ENCODE assay signal across 8 mouse cellular contexts in genomic region chr10:63024580-63024910, GRCm38 (mm10). TPM values are rescaled to one million over a fixed set of nuclear protein-coding genes. Genes with fewer than 3 reads are reported as not detected.
DNase-seq lines count a peak whose midpoint lies in the region; ATAC-seq and TF ChIP-seq lines count a peak whose summit lies in the region.

No protein-coding gene starts in this region.

- peak overlapping the region; percentile 63 for H3K4me2 ChIP-seq in embryonic facial prominence, embryonic 15.5 days (replicated peaks)
- peak overlapping the region; percentile 84 for H3K4me2 ChIP-seq in heart, embryonic 16.5 days (ENCODE audit: low read depth, low read length)

- H3K9me3 ChIP-seq in ES-E14 (ENCODE audit: control insufficient read depth, insufficient read depth, low read depth, low read length) = no peaks in the 10 kb centered on the region
- H3K9me3 ChIP-seq in embryonic facial prominence, embryonic 15.5 days (replicated peaks) = no peaks in the 10 kb centered on the region
- H3K9me3 ChIP-seq in heart, embryonic 16.5 days (replicated peaks; ENCODE audit: control insufficient read depth, low read length) = no peaks in the 10 kb centered on the region

- no peak for ATAC-seq in embryonic facial prominence, embryonic 15.5 days (ENCODE audit: insufficient number of reproducible peaks, low FRiP score, low TSS enrichment, low read depth)
- peak; percentile 63 for ATAC-seq in heart, embryonic 16.5 days (replicated peaks; ENCODE audit: extremely low read depth, insufficient read depth, low FRiP score)
- no peak; the same call in 1 of the 2 replicates for ATAC-seq in megakaryocyte-erythroid progenitor cell, adult 5-6 weeks (replicated peaks; ENCODE audit: low FRiP score, low TSS enrichment, poor library complexity, severe bottlenecking)

- in situ Hi-C loops in ES-E14 (cut with MboI; ENCODE audit: low sequenced_read_pairs in 2 of 2, unreplicated experiment in 2 of 2) = no loop called here

- H3K27me3 ChIP-seq in embryonic facial prominence, embryonic 15.5 days = no peaks in the 10 kb centered on the region
- no peaks in the 10 kb centered on the region for H3K27me3 ChIP-seq in heart, embryonic 16.5 days (ENCODE audit: control insufficient read depth, insufficient read depth, low read length)

- peak overlapping the region; percentile 76 to 86 for H3K4me3 ChIP-seq in ES-E14 (ENCODE audit: insufficient read depth in 1 of 2, low read depth in 1 of 2, low read length in 2 of 2, poor library complexity in 1 of 2, severe bottlenecking in 1 of 2)
- H3K4me3 ChIP-seq in embryonic facial prominence, embryonic 15.5 days (replicated peaks) = peak overlapping the region; percentile 74
- peak overlapping the region; percentile 98 for H3K4me3 ChIP-seq in heart, embryonic 16.5 days (ENCODE audit: low read length)

- H3K9ac ChIP-seq in ES-E14 (ENCODE audit: insufficient read depth, low read depth, low read length, poor library complexity, severe bottlenecking) = peak overlapping the region; percentile 89
- peak overlapping the region; percentile 63 for H3K9ac ChIP-seq in embryonic facial prominence, embryonic 15.5 days
- peak overlapping the region; percentile 81 for H3K9ac ChIP-seq in heart, embryonic 16.5 days (ENCODE audit: low read length)

- H3K36me3 ChIP-seq in ES-E14 (ENCODE audit: control insufficient read depth, insufficient read depth, low read length, poor library complexity, severe bottlenecking) = no peaks in the 10 kb centered on the region
- H3K36me3 ChIP-seq in embryonic facial prominence, embryonic 15.5 days = no peaks in the 10 kb centered on the region
- H3K36me3 ChIP-seq in heart, embryonic 16.5 days (ENCODE audit: control insufficient read depth, insufficient read depth) = no peaks in the 10 kb centered on the region

- H3K4me1 ChIP-seq in ES-E14 (ENCODE audit: control insufficient read depth in 2 of 2, insufficient read depth in 2 of 2, low read length in 2 of 2, poor library complexity in 1 of 2) = peaks cover 3 to 4% of the 10 kb centered on the region in 2 experiments; a peak in 3 of 4 replicates
- peaks cover 34% of the 10 kb centered on the region for H3K4me1 ChIP-seq in embryonic facial prominence, embryonic 15.5 days
- peaks cover 25% of the 10 kb centered on the region for H3K4me1 ChIP-seq in heart, embryonic 16.5 days (ENCODE audit: control insufficient read depth, insufficient read depth, low read length)

- peak overlapping the region; percentile 69; the same call in 1 of the 2 replicates for H3K27ac ChIP-seq in ES-E14 (ENCODE audit: insufficient read depth, low read depth, low read length, poor library complexity, severe bottlenecking)
- peak overlapping the region; percentile 100 for H3K27ac ChIP-seq in embryonic facial prominence, embryonic 15.5 days (replicated peaks)
- H3K27ac ChIP-seq in heart, embryonic 16.5 days (ENCODE audit: low read length) = peak overlapping the region; percentile 99

- no peak for DNase-seq in ES-E14 (ENCODE audit: low read depth, low spot score)
- peak; percentile 80 for DNase-seq in adrenal gland, postnatal 14 days
- peak; percentile 75 to 86 for DNase-seq in kidney, postnatal 4 days
- peak; percentile 75 to 77 for DNase-seq in lung, postnatal 4 days
- DNase-seq in retina, postnatal 7 days (ENCODE audit: low read depth, low spot score) = peak; percentile 51

- under 1% methylated on average over 8 of the region's 8 CpGs for WGBS in embryonic facial prominence, embryonic 15.5 days
- under 1% methylated on average over 8 of the region's 8 CpGs for WGBS in heart, embryonic 16.5 days

TF ChIP-seq in ES-E14, 5 proteins besides CTCF, POLR2A, EP300 and RAD21:
- no peak for TF ChIP-seq ZNF384 (IDR thresholded peaks at IDR 0.05; ENCODE audit: low read depth, low read length)
- TF ChIP-seq CHD2 (IDR thresholded peaks at IDR 0.05; ENCODE audit: low read depth, low read length) = no peak
- 0 out of 2 replicates have a peak, but pooled peaks have one; percentile 1 for TF ChIP-seq HCFC1 (IDR thresholded peaks at IDR 0.05; ENCODE audit: borderline replicate concordance, insufficient read depth, low read length)
- no peak for TF ChIP-seq MAFK (IDR thresholded peaks at IDR 0.05; ENCODE audit: insufficient read depth, low read depth, low read length)
- no peak for TF ChIP-seq ZC3H11A (IDR thresholded peaks at IDR 0.05; ENCODE audit: borderline replicate concordance, low read depth, low read length)
TF ChIP-seq in ES-E14: peak in this region for 1.

RNA-seq across cellular contexts. Expression of gene Pbld2, which starts 0.4 kb away (rescaled TPM):
- 0.58 and 2.1 TPM in 2 replicates for total RNA-seq in ES-E14 (2012; rRNA removed)
- 4.6 and 8.7 TPM in 2 replicates for total RNA-seq in adrenal gland, postnatal 14 days (2021)
- polyA plus RNA-seq in embryonic facial prominence, embryonic 15.5 days (2015; fragmentation: Nextera tagmentation; extraction: Ambion mirVana) = 0.62 and 1.3 TPM in 2 replicates
- 0.77 and 0.89 TPM in 2 replicates for polyA plus RNA-seq in heart, embryonic 16.5 days (2015; fragmentation: Nextera tagmentation; extraction: Ambion mirVana)
- total RNA-seq in megakaryocyte-erythroid progenitor cell, adult 5-6 weeks (2014; fragmentation: Nextera tagmentation) = 0.42 and 0.92 TPM in 2 replicates
- total RNA-seq in megakaryocyte-erythroid progenitor cell, adult 5-6 weeks (2017) = 0.08 and 0.52 TPM in 2 replicates

RNA-seq across cellular contexts. Expression of gene Hnrnph3, which starts 0.5 kb away (rescaled TPM):
- total RNA-seq in ES-E14 (2012; rRNA removed) = 23.8 and 25.7 TPM in 2 replicates
- 49.2 and 56.0 TPM in 2 replicates for total RNA-seq in adrenal gland, postnatal 14 days (2021)
- 96.3 and 100 TPM in 2 replicates for polyA plus RNA-seq in embryonic facial prominence, embryonic 15.5 days (2015; fragmentation: Nextera tagmentation; extraction: Ambion mirVana)
- 68.9 and 75.5 TPM in 2 replicates for polyA plus RNA-seq in heart, embryonic 16.5 days (2015; fragmentation: Nextera tagmentation; extraction: Ambion mirVana)
- 85.2 and 100 TPM in 2 replicates for total RNA-seq in megakaryocyte-erythroid progenitor cell, adult 5-6 weeks (2014; fragmentation: Nextera tagmentation)
- total RNA-seq in megakaryocyte-erythroid progenitor cell, adult 5-6 weeks (2017) = 49.2 and 56.4 TPM in 2 replicates

RNA-seq across cellular contexts. Expression of gene Pbld1, which starts 35.4 kb away (rescaled TPM):
- total RNA-seq in ES-E14 (2012; rRNA removed) = 3.6 and 4.1 TPM in 2 replicates
- 14.4 and 18.0 TPM in 2 replicates for total RNA-seq in adrenal gland, postnatal 14 days (2021)
- polyA plus RNA-seq in embryonic facial prominence, embryonic 15.5 days (2015; fragmentation: Nextera tagmentation; extraction: Ambion mirVana) = 1.1 and 1.3 TPM in 2 replicates
- polyA plus RNA-seq in heart, embryonic 16.5 days (2015; fragmentation: Nextera tagmentation; extraction: Ambion mirVana) = 0.51 and 0.72 TPM in 2 replicates
- 0.28 TPM in 1 of 2 replicates, not detected in the other for total RNA-seq in megakaryocyte-erythroid progenitor cell, adult 5-6 weeks (2014; fragmentation: Nextera tagmentation)
- 0.61 TPM in 1 of 2 replicates, not detected in the other for total RNA-seq in megakaryocyte-erythroid progenitor cell, adult 5-6 weeks (2017)

RNA-seq across cellular contexts. Expression of gene Rufy2, which starts 44.5 kb away (rescaled TPM):
- total RNA-seq in ES-E14 (2012; rRNA removed) = 15.8 and 17.1 TPM in 2 replicates
- 14.8 and 20.9 TPM in 2 replicates for total RNA-seq in adrenal gland, postnatal 14 days (2021)
- polyA plus RNA-seq in embryonic facial prominence, embryonic 15.5 days (2015; fragmentation: Nextera tagmentation; extraction: Ambion mirVana) = 26.8 and 31.0 TPM in 2 replicates
- 16.5 and 16.9 TPM in 2 replicates for polyA plus RNA-seq in heart, embryonic 16.5 days (2015; fragmentation: Nextera tagmentation; extraction: Ambion mirVana)
- 4.3 and 15.9 TPM in 2 replicates for total RNA-seq in megakaryocyte-erythroid progenitor cell, adult 5-6 weeks (2014; fragmentation: Nextera tagmentation)
- 1.8 and 3.1 TPM in 2 replicates for total RNA-seq in megakaryocyte-erythroid progenitor cell, adult 5-6 weeks (2017)
